Mouse (Mus musculus): ENCODE measurements around the gene Dxo. TPM values are rescaled to one million over a fixed set of nuclear protein-coding genes. Genes with fewer than 3 reads are reported as not detected.
"Not testable (repeated sequence)": the region's sequence is repeated elsewhere in the genome, so short reads cannot be mapped to it uniquely, and the experiment has no call there.

Gene Dxo
- polyA plus RNA-seq (2012; rRNA removed) (87.6 and 98.9 TPM in 2 replicates), polyA plus RNA-seq (2014; fragmentation: Nextera tagmentation; extraction: Ambion mirVana) (52.6 and 59.9 TPM in 2 replicates)

DNA sequence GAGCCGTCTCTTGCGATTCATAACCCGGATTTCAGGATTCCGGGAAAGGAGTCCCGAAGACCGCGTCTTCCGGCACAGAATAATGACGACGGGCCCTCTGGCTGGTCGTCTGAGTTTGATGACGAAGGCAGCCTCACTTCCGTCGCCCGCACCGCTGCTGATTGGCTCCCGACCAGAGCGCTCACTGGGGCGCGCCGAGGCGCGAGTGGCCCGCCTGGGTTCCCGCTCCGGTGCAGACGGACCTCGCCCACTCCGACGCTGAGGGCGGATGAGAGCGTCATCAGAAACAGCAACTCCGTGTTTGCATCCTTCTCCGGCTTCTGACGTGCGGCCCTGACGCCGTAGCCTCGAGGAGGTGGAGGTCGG lies at the start of gene Dxo, which contains the start of gene Stk19:
Gene Dxo, plus strand, starts transcription at position 164 of the 366 bp plus-strand sequence.
Gene Stk19, minus strand, starts transcription at position 90 of the 366 bp plus-strand sequence.
- Histone ChIP-seq H3K27ac (replicated peaks; ENCODE audit: low read depth, low read length) (peak within 1 kb of the TSS; percentile 74), H3K9ac (ENCODE audit: low read depth, low read length, severe bottlenecking) (peak within 1 kb of the TSS; percentile 69), H3K27me3 (ENCODE audit: control insufficient read depth, insufficient read depth, low read length) (no peaks in the 10 kb centered on the region), H3K4me3 (replicated peaks; ENCODE audit: low read length) (peak within 1 kb of the TSS; percentile 83), H3K4me2 (replicated peaks; ENCODE audit: low read depth, low read length, severe bottlenecking) (peak within 1 kb of the TSS; percentile 95), H3K36me3 (ENCODE audit: control insufficient read depth, insufficient read depth, low read length) (peaks cover 37% of the 10 kb centered on the region), H3K9me3 (ENCODE audit: control insufficient read depth, low read length) (no peaks in the 10 kb centered on the region), H3K4me1 (ENCODE audit: control insufficient read depth, insufficient read depth, low read length) (peaks cover 14% of the 10 kb centered on the region)
- DNase-seq (ENCODE audit: low spot score) (peak; percentile 98), ATAC-seq (ENCODE audit: low FRiP score, low read depth) (peak; percentile 93)
- under 1% methylated on average over 40 of the region's 40 CpGs for WGBS
- TF ChIP-seq POLR2A (IDR thresholded peaks at IDR 0.05; ENCODE audit: borderline replicate concordance, extremely low read depth, insufficient read depth, insufficient read length), result 0 out of 2 replicates have a peak, but pooled peaks have one; percentile 81

DNA sequence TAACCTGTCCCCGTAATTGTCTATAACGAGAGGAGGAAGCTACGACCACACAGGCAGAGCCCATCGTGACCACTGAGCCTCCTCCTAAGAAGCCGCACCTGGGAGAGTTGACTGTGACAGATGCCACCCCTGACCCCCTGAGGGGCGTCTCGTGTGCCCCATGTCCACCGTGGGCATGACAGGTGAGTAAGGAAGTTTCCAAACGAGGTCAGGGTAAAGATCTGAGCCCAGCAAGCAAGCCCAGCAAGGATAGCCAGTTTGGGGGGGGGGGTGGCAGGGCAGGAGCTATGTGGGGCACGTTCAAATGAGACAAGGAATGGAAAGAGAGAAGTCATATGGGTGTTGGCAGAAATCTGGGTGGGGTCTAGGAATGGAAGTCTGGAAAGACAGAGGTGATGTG lies 41.8 kb upstream of the Dxo start:
- ATAC-seq (ENCODE audit: low FRiP score, low read depth), result no peak
- H3K27ac ChIP-seq (replicated peaks; ENCODE audit: low read depth, low read length), result no peak overlapping the region
- no peak overlapping the region for H3K4me2 ChIP-seq (replicated peaks; ENCODE audit: low read depth, low read length, severe bottlenecking)
- H3K27me3 ChIP-seq (ENCODE audit: control insufficient read depth, insufficient read depth, low read length), result no peaks in the 10 kb centered on the region
- H3K9ac ChIP-seq (ENCODE audit: low read depth, low read length, severe bottlenecking), result no peak overlapping the region
- TF ChIP-seq POLR2A (IDR thresholded peaks at IDR 0.05; ENCODE audit: borderline replicate concordance, extremely low read depth, insufficient read depth, insufficient read length), result no peak
- no peaks in the 10 kb centered on the region for H3K4me1 ChIP-seq (ENCODE audit: control insufficient read depth, insufficient read depth, low read length)
- H3K4me3 ChIP-seq (replicated peaks; ENCODE audit: low read length), result no peak overlapping the region
- no peaks in the 10 kb centered on the region for H3K36me3 ChIP-seq (ENCODE audit: control insufficient read depth, insufficient read depth, low read length)
- 83% methylated on average over 10 of the region's 10 CpGs for WGBS
- no peak for DNase-seq (ENCODE audit: low spot score)
- no peaks in the 10 kb centered on the region for H3K9me3 ChIP-seq (ENCODE audit: control insufficient read depth, low read length)

DNA sequence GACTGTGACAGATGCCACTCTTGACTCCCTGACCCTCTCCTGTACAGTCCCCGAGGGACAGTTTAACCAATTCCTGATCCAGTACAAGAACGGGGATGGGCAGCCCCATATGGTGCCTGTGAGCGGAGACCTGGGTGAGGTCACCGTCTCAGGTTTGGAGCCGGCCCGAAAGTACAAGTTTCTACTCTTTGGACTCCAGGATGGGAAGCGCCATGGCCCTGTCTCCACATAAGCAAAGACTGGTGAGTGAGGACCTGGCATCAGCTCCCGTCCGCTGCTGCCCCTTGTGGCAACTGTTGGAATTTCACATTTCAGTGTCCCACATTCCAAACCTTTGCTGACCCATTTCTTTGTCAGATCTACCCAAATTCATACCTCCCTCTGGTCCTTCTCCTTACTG lies 41.2 kb upstream of the Dxo start:
- 64% methylated on average over 9 of the region's 9 CpGs for WGBS
- Histone ChIP-seq H3K9ac (ENCODE audit: low read depth, low read length, severe bottlenecking) (no peak overlapping the region), H3K9me3 (ENCODE audit: control insufficient read depth, low read length) (no peaks in the 10 kb centered on the region), H3K4me3 (replicated peaks; ENCODE audit: low read length) (no peak overlapping the region), H3K36me3 (ENCODE audit: control insufficient read depth, insufficient read depth, low read length) (no peaks in the 10 kb centered on the region), H3K27ac (replicated peaks; ENCODE audit: low read depth, low read length) (no peak overlapping the region), H3K27me3 (ENCODE audit: control insufficient read depth, insufficient read depth, low read length) (no peaks in the 10 kb centered on the region), H3K4me1 (ENCODE audit: control insufficient read depth, insufficient read depth, low read length) (no peaks in the 10 kb centered on the region), H3K4me2 (replicated peaks; ENCODE audit: low read depth, low read length, severe bottlenecking) (no peak overlapping the region)
- TF ChIP-seq POLR2A (IDR thresholded peaks at IDR 0.05; ENCODE audit: borderline replicate concordance, extremely low read depth, insufficient read depth, insufficient read length), result no peak
- DNase-seq (ENCODE audit: low spot score) (no peak), ATAC-seq (ENCODE audit: low FRiP score, low read depth) (no peak)

DNA sequence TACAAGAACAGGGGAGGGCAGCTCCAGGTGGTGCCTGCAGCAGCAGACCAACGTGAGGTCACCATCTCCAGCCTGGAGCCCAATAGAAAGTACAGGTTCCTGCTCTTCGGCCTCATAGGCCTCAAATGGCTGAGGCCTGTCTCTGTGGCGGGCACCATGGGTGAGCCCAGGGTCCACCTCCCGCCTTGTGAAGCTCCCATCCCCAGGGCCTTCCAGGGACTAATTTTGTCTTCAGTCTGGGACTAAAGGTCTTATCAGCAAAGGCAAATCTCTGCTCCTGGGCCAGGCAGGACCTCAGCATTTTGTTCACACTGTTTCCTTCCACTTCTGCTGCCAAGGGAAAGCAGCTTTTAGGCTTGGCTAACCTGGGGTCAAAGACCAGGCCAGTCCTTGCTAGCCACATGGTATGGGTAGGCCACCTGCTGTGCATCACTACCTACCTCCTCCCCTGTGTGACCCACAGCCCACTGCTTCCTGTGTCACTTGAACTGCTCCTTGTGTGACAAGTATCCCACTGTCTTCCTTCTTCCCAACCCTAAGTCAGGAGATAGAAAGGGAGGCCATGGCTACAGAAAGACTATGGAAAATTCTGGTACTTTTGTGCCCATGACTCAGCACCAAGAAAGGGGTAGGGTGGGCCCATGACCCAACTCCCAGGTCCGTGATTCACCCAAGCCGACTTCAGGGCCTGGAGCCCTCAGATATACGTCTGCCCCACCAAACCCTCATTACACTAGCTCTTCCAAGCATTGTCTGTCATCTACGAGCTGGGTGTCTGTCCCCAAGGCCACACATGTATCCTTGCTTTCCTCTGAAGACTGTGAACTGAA lies 40.3 kb upstream of the Dxo start:
- no peaks in the 10 kb centered on the region for H3K36me3 ChIP-seq (ENCODE audit: control insufficient read depth, insufficient read depth, low read length)
- TF ChIP-seq POLR2A (IDR thresholded peaks at IDR 0.05; ENCODE audit: borderline replicate concordance, extremely low read depth, insufficient read depth, insufficient read length), result no peak
- H3K27me3 ChIP-seq (ENCODE audit: control insufficient read depth, insufficient read depth, low read length), result no peaks in the 10 kb centered on the region
- no peak overlapping the region for H3K4me2 ChIP-seq (replicated peaks; ENCODE audit: low read depth, low read length, severe bottlenecking)
- no peak for DNase-seq (ENCODE audit: low spot score)
- no peak overlapping the region for H3K27ac ChIP-seq (replicated peaks; ENCODE audit: low read depth, low read length)
- H3K4me3 ChIP-seq (replicated peaks; ENCODE audit: low read length), result no peak overlapping the region
- H3K9me3 ChIP-seq (ENCODE audit: control insufficient read depth, low read length), result no peaks in the 10 kb centered on the region
- WGBS, result 79% methylated on average over 8 of the region's 8 CpGs
- H3K9ac ChIP-seq (ENCODE audit: low read depth, low read length, severe bottlenecking), result no peak overlapping the region
- ATAC-seq (ENCODE audit: low FRiP score, low read depth), result no peak
- no peaks in the 10 kb centered on the region for H3K4me1 ChIP-seq (ENCODE audit: control insufficient read depth, insufficient read depth, low read length)

DNA sequence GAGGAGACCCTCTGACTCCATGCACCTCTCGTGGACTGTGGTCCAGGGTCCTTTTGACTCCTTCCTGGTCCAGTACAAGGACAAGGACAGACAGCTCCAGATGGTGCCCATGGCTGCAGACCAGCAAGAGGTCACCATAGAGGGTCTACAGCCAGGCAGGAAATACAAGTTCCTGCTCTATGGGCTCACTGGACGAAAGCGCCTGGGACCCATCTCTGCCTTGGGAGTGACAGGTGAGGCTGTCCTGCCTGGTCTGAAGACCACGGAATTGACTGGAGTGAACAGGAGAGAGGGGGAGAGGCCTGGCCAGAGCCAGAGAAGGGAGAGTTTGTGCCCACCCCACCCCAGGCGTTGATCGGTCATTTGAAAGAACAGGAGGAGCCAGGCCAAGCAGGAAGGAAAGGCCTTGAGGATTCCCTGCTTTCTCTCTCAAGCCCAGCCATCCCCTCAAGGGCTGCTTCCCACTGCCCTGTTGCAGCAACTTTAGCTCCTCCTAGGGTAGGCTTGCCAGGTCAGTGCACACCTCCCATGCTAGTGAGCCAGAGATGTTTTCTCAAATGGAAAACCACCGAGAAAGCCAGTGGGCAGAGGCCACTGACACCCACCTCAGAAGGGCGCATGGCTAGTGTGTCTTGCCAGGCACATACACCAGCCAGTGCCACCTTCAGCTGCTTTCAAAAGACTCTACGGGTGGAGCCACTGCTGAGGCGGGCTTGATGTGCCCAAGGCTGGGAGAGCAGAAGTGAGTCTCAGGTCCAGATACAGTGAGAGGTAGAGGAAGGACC lies 39.4 kb upstream of the Dxo start:
- not testable (repeated sequence) for H3K36me3 ChIP-seq (ENCODE audit: control insufficient read depth, insufficient read depth, low read length); ATAC-seq (ENCODE audit: low FRiP score, low read depth); H3K9ac ChIP-seq (ENCODE audit: low read depth, low read length, severe bottlenecking); H3K9me3 ChIP-seq (ENCODE audit: control insufficient read depth, low read length); DNase-seq (ENCODE audit: low spot score); H3K27ac ChIP-seq (replicated peaks; ENCODE audit: low read depth, low read length); H3K27me3 ChIP-seq (ENCODE audit: control insufficient read depth, insufficient read depth, low read length); H3K4me2 ChIP-seq (replicated peaks; ENCODE audit: low read depth, low read length, severe bottlenecking); H3K4me3 ChIP-seq (replicated peaks; ENCODE audit: low read length); H3K4me1 ChIP-seq (ENCODE audit: control insufficient read depth, insufficient read depth, low read length)
- 86% methylated on average over 10 of the region's 10 CpGs for WGBS

DNA sequence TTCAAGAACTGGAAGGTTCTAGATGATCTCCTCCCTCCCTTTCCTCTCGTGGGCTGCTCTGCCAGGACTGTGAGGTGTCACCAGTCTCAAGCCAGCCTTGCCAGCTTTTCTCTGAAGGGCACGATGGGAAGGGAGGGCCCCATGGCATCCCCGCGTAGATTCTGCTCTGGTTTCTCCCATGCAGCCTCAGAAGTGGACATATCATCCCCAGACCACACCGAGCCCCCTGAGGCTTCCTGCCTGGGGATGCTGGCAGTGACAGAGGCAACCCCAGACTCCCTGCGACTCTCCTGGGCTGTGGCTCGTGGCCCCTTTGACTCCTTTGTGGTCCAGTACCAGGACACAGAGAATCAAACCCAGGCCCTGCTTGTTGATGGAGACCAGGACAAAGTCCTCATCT lies 38.7 kb upstream of the Dxo start:
- not testable (repeated sequence) for H3K4me1 ChIP-seq (ENCODE audit: control insufficient read depth, insufficient read depth, low read length); H3K36me3 ChIP-seq (ENCODE audit: control insufficient read depth, insufficient read depth, low read length); H3K27ac ChIP-seq (replicated peaks; ENCODE audit: low read depth, low read length); H3K27me3 ChIP-seq (ENCODE audit: control insufficient read depth, insufficient read depth, low read length); H3K4me3 ChIP-seq (replicated peaks; ENCODE audit: low read length); H3K9me3 ChIP-seq (ENCODE audit: control insufficient read depth, low read length); DNase-seq (ENCODE audit: low spot score); ATAC-seq (ENCODE audit: low FRiP score, low read depth); H3K9ac ChIP-seq (ENCODE audit: low read depth, low read length, severe bottlenecking); H3K4me2 ChIP-seq (replicated peaks; ENCODE audit: low read depth, low read length, severe bottlenecking)
- 83% methylated on average over 6 of the region's 7 CpGs for WGBS

Data from limb, embryonic 14.5 days (tissue).